Mouse (Mus musculus) heart, adult 9 months (tissue): ENCODE results near the gene Prss32.
"Not testable (repeated sequence)": the region's sequence is repeated elsewhere in the genome, so short reads cannot be mapped to it uniquely, and the experiment has no call there.

Experiments
- DNase-seq, 2 experiments: peaks; one replicate each; pipeline ENCODE4 v3.0.0; 2022; ENCODE audit warnings: low spot score in 2 of 2

Prss32 gene

DNA sequence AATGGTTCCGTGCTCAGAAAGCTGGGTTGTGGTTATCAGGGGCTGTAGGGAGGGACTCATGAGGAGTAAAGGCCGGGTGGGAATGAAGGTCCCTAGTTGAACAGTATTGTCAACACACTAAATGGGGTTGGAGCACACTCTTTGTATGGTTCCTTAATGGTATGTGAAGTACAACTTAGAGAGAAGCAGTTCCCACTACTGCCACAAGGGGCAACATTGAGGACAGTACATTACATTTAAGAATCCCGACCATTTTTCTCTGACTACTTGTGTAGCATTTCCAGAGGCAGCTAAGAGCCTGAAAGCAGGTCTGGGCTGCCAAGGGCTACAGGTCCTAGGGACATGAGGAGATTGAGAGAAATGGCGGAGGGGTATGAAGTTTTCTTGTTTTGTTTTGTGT lies 2.5 kb upstream of the Prss32 start:
- peak in 1 of 2 experiments; percentile 50 for DNase-seq

DNA sequence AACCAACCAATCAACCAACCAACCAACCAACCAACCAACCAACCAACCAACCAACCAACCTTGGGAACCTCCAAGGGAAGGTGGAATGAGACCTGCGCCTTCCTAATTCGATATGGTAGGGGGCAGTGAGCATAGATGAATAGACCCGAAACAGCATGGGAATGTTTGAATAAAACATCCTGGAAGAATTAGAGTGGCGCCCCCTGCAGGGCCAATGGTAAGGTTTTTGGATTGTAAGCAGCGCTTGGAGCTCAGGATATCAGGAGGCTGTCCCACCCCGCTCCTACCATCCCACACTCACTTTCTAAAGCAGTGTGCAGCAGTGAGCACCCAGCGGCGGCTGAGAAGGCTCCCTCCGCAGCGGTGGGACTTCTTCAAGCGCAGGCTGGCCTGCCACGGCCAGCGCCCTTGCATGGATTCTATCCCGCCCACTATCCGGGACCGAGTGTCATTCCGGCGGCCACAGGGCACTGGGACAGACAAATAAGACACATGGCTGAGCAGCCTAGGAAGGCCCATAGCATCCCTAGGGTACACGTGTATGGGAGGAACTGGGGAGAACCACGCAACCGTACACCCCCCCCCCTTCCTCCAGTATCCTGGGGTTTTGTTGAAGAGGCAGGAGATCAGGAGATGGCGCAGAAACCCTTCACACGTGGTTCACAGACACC lies 379 bp upstream of the Prss32 start:
- no peak for DNase-seq

DNA sequence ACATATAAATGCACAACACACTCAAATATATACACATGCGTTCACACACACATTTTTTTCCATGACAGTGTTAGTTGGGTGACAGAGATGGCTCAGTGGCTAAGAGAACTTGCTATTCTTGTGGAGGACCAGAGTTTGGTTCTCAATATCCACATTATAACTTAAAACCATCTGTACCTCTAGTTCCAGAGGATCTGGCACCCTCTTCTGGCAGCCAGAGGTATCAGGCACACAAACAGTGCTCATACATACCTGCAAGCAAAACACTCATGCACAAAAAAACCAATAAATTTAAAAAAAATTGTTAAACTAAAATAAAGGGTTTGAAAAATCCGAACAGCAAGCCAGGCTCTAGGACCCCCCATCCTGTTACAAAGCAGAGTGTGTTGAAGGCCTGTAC lies 6.4 kb downstream of the Prss32 start:
- no peak for DNase-seq

- DNase-seq, result peak in 1 of 2 experiments; percentile 22
Observed at GRCm38 (mm10) chr17:23850853-23851749, 7.4 kb downstream of the Prss32 start.

DNA sequence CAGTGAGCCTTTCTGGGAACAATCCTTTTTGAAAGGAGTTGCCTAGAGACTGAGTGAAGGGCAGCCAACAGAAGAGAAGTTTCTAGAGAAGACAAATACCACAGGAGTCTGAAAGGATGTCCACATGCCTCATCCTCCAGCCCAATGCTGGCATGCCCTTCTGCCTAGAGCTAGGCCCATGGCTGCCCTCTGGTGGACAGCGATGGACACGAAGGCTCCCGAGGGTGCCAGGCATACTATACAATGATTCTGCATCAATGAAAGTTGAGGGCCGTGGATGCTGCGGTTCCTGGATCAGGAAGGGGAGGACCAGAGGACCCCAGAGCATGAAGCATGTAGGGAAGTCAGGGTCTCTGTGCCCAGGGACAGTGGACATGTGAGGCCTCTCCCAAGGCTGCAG lies 9.6 kb downstream of the Prss32 start:
- DNase-seq, result no peak

GRCm38 (mm10) chr17:23854229-23854765 lies 10.6 kb downstream of the Prss32 start:
- DNase-seq, result no peak

GRCm38 (mm10) chr17:23857193-23857592 lies 13.5 kb downstream of the Prss32 start:
- no peak for DNase-seq

DNA sequence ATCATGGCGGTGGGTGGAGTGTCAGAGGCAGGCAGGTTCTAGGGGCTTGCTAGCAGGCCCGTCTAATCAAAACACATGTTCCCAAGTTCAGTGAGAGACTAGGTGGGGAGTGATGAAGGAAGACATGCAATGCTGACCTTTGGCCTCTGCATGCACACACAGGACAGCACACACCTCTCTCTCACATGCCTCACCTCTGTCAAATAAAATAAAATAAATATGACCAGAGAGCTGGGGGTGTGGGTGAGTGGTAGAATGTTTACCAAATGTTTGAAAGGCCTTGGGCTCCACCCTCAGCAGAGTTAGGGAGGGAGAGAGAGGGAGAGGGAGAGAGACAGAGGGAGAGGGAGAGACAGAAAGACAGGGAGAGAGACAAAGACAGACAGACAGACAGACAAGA lies 14.3 kb downstream of the Prss32 start:
- DNase-seq, result no peak

DNA sequence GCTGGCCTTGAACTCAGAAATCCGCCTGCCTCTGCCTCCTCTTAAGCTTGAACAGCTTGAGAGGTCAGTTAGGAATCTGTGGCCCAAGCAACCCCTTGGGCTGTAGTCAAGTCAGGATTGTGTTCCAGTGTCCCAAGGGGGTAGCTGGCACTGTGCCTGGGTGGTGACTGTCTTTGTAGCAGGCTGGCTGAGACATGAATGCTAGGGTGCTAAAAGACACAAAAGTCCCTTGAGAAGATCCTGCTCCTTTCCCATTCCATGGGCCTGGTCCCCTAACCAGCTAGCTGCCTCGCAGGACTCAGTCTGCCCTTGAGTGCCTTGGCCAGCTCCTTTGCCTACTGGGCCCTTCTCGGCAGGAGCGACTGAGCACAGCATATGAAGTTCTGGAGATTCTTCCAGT lies 19.3 kb downstream of the Prss32 start:
- no peak for DNase-seq

GRCm38 (mm10) chr17:23867756-23868155 lies 24.1 kb downstream of the Prss32 start, which contains the start of gene Prss21:
Prss21 (plus strand) TSS chr17:23868056.
- no peak for DNase-seq

DNA sequence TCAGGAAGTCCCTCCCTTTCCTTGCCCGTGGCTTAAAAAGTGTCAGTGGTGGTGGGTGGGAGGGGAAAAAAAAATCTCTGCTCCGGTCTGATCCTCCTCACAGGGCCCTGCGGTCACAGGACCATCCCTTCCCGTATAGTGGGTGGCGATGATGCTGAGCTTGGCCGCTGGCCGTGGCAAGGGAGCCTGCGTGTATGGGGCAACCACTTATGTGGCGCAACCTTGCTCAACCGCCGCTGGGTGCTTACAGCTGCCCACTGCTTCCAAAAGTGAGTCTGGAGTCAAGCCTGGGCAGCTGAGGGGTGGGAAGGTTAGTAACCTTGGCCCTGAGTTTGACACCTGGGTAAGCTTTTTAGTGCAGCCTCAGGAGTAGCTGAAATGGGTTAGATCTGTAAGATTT lies 24.9 kb downstream of the Prss32 start:
- no peak for DNase-seq

DNA sequence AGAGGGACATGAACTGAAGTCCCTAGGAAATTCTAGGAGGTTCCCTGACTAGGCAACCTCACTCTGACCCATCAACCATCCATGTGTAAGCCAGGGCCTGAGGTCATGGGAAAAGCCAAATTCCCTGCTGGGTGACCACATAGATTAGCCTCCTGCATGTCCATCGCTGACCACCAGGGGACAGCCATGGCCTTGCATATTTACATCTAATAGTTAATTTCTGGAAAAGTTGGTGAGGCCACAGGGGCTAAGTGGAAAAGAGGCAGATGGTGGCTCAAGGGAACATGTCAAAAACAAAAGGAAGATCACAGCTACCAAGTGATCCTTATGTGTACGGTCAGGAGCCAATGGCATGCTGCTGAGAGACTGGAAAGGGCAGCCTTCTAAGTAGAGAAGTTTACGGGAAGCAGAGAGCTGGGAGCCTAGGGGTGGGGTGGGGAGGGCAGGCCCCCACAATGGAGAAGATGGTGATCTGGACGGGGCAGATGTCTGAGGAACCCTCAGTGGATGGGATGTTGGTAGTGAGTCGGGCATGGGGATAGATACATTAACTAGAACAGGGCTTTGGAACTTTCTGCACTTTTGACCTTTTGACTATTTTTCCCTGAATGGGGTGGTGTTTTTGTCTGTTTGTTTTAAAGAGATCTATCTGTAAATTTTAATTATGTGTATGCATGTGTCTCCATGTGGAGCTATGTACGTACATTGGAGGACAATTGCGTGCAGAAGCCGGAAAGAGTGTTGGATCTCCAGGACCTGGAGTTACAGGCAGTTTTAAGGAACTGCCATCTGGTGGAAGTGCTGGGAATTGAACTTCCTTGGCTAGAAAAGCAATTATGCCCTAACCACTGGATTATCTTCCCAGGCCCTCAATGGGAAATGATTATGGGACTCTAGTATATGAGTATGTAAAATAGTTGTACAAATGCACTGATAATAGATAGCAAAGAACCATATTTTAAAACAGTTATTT lies 30.5 kb downstream of the Prss32 start:
- peak; percentile 24 to 27 for DNase-seq

GRCm38 (mm10) chr17:23876741-23877140 lies 33.1 kb downstream of the Prss32 start:
- no peak for DNase-seq

GRCm38 (mm10) chr17:23877166-23877565 lies 33.5 kb downstream of the Prss32 start:
- DNase-seq, result no peak

DNA sequence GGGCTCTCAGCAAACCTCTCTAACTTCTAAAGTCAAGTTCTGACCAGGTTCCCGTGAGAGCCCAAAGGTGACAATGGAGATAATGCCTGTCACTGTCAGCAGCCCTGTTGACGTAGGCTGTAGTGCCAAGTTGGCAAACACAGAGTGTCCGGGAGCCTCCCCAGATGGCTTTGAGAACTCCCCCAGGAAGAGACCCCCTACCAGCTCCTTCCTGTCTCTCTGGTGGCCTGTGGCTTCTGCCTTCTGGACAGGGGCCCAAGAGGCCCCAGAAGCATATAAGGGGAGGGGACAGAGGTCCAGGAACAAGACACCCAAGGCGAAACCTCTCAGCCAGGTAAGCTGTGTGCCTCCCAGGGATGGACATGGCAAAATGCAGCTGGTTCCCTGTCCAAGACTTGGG lies 36.9 kb downstream of the Prss32 start, which contains the start of the genes Dcpp1 and Dcpp2:
Gene Dcpp1 (plus strand): TSS at position 301 of the 400 bp plus-strand sequence.
Gene Dcpp2 (plus strand): TSS at position 305 of the 400 bp plus-strand sequence.
- not testable (repeated sequence) for DNase-seq
